Mouse (Mus musculus) MEL (cell line): ENCODE measurements around the gene Fam149a.

Experiments
- BHLHE40 ChIP-seq: IDR thresholded peaks from 2 replicates; pipeline ENCODE4 v1.6.1; 2012; ENCODE audit warnings: low read depth, mild to moderate bottlenecking, inconsistent platforms, low read length, improper control_type of control experiment, borderline replicate concordance
- CTCF ChIP-seq, 3 experiments: IDR thresholded peaks in 2 of 3; conservative IDR thresholded peaks in 1 of 3; 2 replicates each; pipeline ENCODE4 v1.5.1; 2011 to 2012; ENCODE audit warnings: low read length in 3 of 3, low read depth in 2 of 3, mild to moderate bottlenecking in 2 of 3, improper control_type of control experiment in 1 of 3, inconsistent platforms in 1 of 3, mixed read lengths in 1 of 3, moderate library complexity in 1 of 3; ENCODE audit not compliant: control insufficient read depth in 1 of 3, insufficient read depth in 1 of 3, poor library complexity in 1 of 3, severe bottlenecking in 1 of 3

- TF ChIP-seq CTCF (IDR thresholded peaks at IDR 0.05 in 2 of 3, conservative IDR thresholded peaks at IDR 0.05 in 1 of 3; ENCODE audit: control insufficient read depth in 1 of 3, insufficient read depth in 1 of 3, low read depth in 2 of 3, low read length in 3 of 3, poor library complexity in 1 of 3, severe bottlenecking in 1 of 3) (no peak), BHLHE40 (no peak)
Observed at GRCm38 (mm10) chr8:45367154-45367553, 14.9 kb downstream of the Fam149a start.
